Mouse (Mus musculus): Measurements from ENCODE around the gene Dab1.

Gene Dab1

DNA sequence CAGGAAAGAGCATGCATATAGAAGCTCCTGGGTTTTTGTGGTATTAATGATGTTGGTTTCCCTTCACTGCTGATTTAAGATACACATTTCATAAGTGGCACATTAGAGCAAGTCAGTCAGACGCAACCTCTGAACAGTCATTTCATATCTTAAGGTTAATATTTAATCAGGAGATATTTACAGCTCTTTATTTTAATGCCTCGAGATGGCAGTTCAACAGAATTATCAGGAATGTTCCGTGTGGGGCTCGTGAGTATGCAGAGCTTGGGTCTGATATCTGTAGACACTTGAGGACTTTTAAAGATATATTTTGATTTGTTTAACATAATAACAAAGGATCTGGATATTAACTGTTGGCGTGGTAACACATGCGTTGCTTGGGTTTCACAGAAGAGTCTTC is 892.7 kb downstream of the Dab1 start:
- no peak for DNase-seq (ENCODE audit: low spot score in 2 of 2)

DNA sequence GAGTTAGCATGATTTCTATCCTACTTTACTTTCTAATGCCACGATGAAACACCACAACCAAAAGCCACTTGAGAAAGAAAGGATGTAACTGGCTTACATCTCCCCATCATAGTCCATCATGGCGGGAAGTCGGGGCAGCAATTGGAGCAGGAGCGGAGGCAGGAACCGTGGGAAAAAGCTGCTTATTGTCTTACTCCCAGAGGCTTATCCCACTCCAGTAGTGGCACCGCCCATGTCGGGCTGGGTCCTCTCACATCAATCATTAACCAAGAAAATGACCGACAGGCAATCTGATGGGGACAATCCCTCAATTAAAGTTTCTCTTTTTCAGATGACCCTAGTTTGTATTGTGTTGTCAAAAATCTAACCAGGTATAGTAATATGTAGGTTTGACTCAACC is 893.4 kb downstream of the Dab1 start:
- no peak for DNase-seq (ENCODE audit: low spot score in 2 of 2)

DNA sequence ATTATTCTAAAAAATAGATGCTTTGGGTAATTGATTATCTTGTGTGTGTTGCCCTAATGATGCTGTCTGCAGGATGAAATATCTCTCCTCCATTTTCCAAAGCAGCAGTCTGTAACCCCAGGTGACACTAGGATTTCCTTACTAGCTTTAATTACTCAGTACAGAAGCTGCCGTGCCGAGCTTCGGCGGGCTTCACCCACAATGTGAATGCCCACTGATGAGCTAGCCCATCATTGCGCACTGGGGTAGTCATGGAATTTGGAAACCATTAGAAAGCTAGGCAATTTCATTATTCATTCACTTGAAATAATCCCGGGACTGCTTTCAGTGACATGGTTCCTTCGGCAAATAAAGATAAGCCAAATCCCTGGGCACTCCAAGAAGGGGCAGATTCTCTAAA is 894.5 kb downstream of the Dab1 start:
- DNase-seq (ENCODE audit: low spot score in 2 of 2) = no peak

DNA sequence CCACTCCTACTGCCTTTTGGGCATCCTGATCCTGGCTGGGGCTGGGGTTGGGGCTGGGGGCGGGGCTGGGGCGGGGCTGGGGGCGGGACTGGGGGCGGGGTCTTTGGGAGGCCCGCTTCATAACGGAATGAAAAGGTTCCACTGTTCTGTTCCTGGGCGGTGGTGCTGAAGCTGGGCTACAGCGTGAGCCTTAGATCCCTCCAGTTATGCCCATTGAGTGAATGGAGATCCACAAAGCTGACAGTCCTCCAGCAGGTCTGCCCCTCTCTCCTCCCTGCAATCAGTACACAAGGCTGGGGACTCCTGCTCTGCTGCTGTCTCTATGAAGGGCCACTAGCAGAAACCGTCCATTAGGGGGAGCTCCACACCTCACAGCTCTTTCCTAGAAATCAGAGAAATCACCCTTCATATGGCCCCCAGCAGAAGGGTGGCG is 895.4 kb downstream of the Dab1 start:
- no peak for DNase-seq (ENCODE audit: low spot score in 2 of 2)

DNA sequence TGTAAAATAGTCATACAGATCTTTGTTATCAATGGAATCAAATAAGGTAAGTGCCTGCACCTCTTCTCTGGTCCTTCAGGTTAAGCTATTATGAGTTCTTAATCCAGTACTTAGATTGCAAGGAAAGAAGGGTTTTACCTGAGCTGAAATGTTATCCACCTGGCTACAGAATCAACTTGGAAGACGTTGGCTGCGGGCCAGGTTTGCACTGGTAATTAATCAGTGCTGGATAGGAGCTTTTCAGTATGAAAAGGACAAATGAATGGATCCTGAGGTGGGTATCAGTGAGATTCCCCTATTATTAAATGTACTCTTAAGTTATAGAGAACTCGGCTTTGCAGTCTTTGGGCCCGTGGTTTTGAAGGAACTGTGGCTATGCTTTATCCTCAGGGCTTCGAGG is 896.5 kb downstream of the Dab1 start:
- DNase-seq (ENCODE audit: low spot score in 2 of 2) = no peak

DNA sequence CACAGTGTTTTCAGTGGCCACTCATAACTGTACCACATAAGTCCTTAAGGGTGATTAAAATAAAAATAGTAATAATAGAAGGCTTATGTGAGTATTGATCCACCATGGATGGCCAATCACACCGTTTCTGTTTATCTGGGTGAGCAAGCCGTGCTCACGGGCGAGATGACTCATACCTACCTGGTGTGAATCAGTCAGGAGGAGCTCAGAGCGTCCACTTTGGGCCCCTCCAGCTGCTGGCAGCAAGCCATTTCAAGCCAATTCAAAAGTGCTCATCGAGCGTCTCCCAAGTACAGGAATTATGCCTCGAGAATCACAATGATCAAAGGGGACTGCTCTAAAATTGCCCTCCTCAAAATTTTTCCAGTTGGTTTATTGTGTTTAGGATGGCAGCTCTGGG is 903.2 kb downstream of the Dab1 start:
- no peak for DNase-seq (ENCODE audit: low spot score in 2 of 2)

DNA sequence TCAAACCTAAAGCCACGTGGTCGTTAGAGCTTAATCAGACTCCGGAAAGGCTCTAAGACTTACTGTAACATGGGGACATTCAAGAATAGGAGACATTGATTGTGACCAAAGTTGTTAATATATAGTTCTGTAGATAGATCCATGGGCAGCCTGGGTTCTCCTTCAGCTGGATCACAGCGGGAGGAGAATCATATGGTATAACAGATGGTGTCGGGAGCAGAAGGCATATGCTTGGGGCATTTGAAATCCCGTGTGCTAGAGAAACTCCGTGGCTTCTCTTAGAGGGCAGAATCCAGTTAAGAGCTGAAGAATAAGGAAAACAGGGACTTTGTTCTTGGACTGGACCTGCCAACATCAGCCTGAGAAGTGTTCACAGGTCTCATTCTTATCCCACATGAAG is 904.6 kb downstream of the Dab1 start:
- DNase-seq (ENCODE audit: low spot score in 2 of 2) = no peak

DNA sequence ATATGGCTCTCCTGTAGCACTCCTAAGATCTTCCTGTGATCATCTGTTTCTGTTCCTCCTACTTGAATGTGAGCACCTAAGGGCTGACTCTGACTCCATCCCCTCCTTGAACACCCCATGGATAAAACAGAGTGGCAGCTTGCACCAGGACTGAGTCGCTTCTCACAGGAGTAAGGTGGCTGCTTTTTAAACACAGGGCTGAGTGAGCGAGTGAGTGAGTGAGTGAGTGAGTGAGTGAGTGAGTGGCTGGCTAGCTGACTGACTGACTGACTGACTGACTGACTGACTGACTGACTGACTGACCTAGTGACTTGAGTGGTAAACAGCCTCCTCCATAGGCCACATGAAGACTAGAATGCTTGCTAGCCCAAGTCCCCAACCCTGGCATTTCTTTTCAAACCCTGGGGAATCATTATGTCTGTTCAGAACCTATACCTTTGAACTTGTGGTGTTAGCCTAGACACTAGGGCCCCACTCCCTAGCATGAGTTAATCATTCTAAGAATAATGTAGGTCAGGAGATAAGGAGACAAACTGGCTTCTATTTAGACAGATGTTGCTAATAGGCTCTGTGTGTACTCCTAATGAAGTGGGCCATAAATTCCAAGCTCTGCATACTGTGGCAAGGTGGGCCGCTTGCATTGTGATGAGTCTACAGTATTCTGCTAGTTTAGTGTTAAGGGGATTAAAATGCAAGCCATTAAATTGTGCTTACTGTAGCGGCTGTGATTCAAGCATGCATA is 910.9 kb downstream of the Dab1 start:
- no peak for DNase-seq (ENCODE audit: low spot score in 2 of 2)

DNA sequence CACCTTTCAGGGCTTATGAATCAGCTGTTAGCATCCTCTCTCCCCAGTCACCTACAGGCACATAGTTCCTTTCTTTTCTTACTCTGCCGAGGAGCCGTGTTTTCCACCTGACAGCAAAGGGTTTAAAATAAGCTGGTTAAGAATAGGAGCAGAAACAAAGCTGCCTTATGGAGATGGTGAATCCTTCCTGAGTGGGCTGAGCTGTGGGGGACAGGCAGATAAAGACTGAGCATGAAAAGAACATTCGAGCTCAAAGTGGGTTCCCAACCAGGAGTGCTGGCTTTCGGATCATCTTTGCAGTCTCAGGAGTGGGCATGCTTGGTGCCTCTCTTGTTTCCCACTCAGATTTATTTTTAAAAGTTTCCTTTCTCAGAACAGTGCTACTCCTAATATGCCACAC is 913.7 kb downstream of the Dab1 start:
- no peak for DNase-seq (ENCODE audit: low spot score in 2 of 2)

DNA sequence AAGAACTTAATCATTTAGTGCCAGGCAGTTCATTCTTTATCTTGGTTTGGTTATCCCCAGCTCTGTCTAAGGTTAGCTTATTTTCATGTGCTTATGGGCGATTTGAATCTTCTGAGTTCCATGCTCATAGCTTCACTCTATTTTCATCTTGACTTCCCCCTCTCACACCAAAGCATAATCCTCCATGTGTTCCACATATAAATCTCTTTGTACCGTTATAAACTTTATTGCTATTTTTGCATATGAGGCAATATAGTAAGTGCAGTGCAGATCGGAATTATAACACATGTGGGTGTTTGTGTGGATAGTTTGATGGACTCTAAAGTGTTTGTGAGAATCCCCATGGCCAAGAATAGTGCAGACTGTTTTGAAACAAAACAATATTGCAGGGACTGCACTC is 919.3 kb downstream of the Dab1 start:
- DNase-seq (ENCODE audit: low spot score in 2 of 2) = no peak

DNA sequence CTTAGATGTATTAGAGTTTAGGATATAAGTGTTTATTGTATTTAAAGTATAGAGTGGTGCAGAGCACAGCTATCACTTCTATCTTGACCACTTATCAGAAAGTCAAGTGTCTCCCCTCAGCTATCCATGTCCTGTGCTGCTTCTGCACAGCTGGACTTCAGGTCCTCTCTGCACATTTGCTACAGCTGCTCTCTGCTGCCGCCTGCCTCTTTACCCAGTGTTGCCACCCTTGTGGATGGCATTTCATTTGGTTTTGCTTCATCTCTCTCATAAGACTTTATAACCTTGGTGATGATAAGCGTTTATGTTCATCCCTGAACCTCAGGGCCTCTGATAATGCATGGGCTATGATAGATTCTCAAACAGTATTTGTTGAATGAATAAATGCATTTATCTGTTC is 919.9 kb downstream of the Dab1 start:
- DNase-seq (ENCODE audit: low spot score in 2 of 2) = no peak

DNA sequence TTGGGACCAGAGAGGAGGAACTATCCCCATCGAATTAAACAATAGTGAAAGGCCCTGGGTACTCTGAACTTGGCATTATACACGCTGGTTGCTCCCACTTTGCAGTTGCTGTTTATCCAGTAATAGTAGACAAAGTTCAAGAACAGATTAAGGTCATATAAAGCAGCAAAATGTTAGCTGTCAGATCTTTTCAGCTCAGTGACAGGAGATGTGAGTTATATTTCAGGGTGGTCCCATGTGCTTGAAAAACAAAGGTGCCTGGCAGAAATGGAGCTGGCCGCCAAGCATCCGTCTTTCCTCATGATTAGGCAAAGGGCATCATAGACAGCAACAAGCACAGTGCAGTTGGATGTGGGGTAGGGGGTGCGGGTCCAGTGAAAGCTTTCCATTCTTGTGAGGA is 927.9 kb downstream of the Dab1 start:
- no peak for DNase-seq (ENCODE audit: low spot score in 2 of 2)

DNA sequence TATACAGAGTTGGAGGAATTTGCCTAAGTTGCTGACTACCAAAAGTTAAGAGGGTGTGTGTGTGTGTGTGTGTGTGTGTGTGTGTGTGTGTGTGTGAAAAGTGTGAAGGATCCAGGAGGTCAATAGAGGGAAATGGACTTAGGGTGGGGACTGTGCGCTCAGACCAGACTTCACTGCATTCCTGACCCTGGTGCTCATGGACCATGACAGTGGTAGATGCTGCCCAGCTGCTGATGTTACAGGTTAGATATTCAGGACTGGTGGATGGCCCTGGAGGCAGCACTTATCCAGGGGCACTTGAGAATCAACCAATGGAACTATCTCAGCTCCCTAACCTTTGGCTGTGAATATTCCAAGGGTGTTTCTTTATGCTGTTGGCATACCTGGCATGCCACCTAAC is 929.1 kb downstream of the Dab1 start:
- no peak for DNase-seq (ENCODE audit: low spot score in 2 of 2)

DNA sequence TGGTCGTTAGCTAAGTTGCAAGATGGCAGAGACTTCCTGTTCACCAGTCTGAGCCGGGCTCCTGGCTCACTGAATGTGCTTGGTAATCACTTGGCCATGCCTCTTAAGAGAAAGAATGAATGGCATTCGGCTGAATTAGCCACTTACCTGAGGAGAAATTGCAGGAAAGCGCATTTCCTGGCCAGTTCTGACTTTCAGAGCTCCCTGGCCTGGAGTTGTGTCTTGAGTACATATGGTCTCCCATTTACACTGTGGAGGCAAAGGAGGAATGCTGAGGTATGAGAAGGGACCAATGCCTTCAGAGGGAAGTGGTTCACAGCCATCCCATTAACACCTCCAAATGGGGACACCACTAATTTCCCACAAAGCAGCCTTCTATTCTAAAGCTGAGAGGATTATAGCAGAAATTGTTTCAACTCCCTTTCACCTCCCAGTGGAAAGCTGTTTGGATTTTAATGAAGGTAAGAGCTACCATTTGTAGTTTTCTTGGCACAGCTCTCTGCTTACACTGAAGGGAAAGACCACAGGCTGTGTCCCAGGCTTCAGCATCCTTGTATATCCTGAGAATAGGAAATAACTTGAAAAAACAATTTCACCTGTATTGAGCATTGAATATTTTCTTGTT is 931.5 kb downstream of the Dab1 start:
- DNase-seq (ENCODE audit: low spot score in 2 of 2) = no peak

DNA sequence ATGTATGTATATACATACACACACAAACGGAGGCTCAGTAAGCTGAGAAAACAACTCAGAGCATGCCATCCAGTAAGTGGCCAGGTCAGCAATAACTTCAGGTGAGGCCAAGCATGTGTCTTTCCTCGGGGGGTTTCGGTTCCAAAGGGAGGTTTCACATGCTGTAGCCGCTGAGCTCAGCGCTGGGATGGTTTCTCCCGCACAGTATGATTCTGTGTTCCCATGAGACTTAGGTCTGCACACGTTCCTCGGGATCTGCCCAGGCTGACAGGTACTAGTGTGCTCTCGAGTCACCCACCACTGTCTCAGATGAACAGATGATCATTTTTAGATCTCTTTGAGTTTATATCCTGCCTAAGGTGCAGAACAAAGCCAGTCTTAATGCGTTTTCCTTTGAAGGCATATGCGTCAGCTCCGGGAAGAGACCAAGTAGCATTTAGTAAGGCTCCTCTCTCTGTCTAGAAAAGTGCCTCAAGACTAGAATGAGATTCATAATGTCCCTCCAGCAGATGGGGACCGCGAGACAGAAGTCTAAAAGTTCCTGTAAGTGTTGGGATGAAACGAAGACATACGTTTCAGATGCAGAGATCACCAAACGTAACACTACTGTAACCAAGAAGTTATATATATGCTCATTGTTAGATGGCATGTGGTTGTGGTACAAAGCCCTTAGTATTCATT is 932.4 kb downstream of the Dab1 start:
- DNase-seq (ENCODE audit: low spot score in 2 of 2) = no peak

DNA sequence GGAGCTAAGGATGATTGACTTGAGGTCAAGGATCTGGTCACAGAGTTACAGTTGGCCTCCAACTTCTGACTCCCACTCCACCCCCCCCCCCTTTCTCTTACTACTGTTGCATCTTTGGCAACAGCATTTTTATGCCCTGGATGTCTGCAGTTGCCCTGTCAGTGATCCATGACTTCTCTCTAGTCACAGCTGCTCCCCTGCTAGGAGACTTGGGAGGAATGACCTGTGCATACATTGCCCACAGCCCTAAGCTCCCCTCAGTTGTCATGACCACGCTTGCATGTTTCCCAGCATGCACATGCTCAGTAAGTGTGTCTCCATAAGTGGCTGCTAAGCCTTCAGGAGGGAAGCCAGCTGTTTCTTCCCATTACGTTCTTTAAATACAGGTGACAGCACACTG is 936.2 kb downstream of the Dab1 start:
- DNase-seq (ENCODE audit: low spot score in 2 of 2) = no peak

DNA sequence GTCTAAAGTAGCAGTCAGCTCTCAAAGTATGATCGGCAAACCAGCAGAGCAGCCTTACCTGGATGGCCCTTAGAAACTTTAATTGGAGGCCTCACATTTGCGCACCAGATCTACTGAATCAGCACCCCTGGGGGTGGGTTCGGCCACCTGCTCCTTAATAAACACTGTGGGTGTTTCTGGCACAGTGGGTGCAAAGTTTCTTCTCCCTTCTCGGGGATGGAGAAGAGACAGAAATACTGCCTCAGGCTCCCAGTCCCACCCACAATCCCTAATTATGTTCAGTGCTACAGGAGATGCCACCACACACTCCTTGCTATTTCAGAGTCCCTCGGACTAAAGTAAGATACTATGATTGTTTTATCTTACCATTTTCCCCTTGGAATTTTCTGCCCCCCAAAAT is 944.4 kb downstream of the Dab1 start:
- no peak for DNase-seq (ENCODE audit: low spot score in 2 of 2)

DNA sequence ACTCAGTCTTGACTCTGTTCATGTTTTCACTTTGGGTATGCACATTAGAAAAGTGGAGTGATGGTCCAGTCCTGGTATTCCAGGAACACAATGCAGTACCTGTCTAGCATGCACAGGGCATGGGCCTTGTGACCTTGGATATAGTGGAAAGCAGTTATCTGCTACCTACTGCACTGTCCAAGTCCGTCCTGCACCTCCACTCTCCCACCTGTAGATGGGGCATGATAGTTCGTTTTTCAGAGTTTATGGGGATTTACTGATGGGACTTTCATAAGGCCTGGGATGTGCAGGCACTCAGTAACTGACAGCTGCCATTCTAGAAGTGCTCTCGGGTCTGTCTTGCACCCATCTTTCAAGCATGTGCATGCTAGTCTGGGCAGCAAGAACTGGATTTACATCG is 951.4 kb downstream of the Dab1 start:
- DNase-seq (ENCODE audit: low spot score in 2 of 2) = no peak

DNA sequence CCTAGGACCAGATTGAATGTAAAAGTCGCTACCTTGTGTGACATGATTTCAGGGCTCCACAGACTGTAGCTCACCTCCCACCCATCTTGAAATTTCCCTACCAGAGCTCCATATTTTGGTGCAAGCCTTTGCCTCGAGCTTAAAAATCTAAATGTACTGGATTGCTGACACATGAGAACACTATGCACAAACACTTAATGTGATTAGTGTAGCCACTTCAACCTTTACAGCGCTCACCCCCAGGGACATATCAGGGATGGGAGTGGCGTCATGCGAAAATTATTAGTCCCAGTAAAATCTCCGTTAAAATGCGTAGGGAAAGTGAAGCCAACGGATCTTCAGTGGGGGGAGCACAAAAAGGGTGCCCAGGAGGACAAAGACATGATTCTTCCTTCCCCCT is 953.3 kb downstream of the Dab1 start:
- DNase-seq (ENCODE audit: low spot score in 2 of 2) = no peak

DNA sequence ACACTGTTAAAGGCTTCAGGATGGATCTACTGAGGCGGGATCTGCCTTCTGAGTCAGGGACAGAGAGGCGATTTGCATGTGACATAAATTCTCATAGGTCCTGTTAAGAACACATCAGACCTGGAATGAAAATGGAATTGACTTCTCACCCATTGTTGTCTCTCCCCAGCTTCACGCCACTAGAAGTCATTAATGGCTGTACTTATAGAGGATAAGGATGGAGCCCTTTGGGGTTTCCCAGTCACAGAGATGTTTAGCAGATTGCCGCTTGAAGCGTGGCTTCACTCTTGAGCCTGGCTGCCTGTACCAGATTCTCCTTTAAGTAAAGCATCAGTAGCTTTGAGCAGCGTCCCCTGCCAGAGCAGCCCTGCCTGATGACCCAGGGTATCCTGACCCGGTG is 954.3 kb downstream of the Dab1 start:
- no peak for DNase-seq (ENCODE audit: low spot score in 2 of 2)

DNA sequence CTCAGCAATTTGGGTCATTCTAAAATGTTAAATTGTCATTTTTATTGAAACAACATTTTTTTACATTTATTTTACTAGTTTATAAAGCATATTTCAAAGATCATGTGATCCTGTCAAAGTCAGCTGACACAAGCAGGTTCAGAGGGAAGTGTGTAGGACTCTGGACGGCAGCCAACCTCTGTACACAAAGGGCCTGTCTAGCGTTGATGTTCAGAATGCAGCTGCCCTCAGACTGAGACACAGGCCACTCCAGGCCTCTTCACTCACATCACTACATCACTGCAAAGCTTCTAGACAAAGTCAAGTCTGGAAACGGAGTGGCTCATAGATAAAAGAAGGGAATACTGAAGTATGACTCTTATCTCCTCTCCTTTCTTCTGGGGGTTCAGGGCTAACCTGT is 959.2 kb downstream of the Dab1 start:
- no peak for DNase-seq (ENCODE audit: low spot score in 2 of 2)

DNA sequence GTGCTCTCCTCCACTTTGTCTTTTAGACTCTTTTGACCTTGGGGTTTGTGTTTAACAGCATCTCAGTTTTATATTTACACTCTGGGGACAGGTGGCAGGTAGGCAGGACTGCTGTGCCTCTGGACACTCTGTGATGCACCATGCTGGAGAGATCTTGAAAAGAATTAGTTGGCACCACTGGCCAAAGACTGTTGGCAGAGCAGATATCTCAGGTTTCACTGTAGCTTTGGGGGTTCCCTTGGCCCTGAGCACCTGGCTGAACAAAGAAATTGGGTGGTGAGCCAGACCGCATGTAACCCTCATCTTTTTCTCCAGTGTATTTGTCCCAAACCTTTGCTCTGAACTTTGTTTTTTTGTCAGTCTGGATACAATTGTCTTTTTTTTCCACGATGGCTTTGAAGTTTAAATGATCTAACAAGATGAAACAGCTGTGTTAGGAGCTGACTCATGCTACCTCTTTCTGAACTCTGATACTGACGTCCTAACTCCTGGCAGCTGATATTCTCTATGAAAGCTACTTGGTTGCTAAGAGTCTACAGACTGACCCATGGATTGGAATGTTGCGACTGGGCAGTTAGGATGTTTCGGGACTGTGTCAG is 960.9 kb downstream of the Dab1 start:
- DNase-seq (ENCODE audit: low spot score in 2 of 2) = no peak

DNA sequence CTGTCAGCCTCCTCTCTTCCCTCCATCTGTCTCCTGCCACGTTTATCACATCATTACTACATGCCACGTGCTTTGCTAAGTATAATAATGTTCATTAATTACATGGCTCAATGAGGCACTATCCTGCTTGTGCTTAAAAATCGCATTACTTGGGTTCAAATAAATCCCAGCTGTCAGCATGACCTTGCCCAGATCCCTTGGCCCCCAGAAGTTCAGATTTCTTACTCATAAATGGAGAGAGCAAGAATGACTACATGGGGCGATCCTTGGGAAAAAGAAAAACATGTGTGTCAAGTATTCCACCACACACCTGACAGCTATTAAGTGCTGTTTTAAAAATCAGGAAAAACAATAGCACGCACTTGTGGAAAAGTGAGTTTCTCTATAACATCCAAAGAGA is 963.6 kb downstream of the Dab1 start:
- no peak for DNase-seq (ENCODE audit: low spot score in 2 of 2)
